ENCODE assay signal across 18 mouse cellular contexts in the genomic region with DNA sequence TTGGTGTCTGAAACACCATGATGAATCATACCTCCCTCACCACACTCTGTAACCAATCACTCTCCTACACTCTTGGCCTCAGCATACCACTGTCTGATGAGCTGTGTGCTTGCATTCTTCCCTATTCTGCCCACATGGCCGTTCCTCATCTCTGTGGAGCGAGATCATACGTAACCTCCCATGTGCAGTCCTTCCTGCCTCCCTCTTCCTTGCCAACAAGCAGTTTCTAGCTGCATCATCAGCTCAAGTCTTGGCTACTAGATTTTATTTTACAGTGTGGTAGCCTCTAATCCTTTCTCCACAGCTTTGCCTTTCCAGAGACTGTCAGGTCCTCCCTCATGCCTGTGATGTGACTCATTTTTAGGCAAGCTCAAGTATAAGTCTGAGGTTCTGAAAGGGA. TPM values are rescaled to one million over a fixed set of nuclear protein-coding genes. Genes with fewer than 3 reads are reported as not detected.
DNase-seq lines count a peak whose midpoint lies in the region; ATAC-seq and TF ChIP-seq lines count a peak whose summit lies in the region.
"Had no signal": no experiment of that assay in that cellular context is flagged by ENCODE, and none has a peak within 500 bp of the region (broad histone marks: within the 10 kb centered on the region; RNA-seq: fewer than 3 reads in every experiment).

No protein-coding gene starts in this region.

- intact Hi-C loops in left cerebral cortex, adult 2 months (cut with DNase I), result no loop called here
- intact Hi-C loops in left cerebral cortex, postnatal 4 days (cut with DNase I), result no loop called here

- H3K27ac ChIP-seq in left cerebral cortex, adult 2 months, result 0 out of 2 replicates have a peak overlapping the region, but pooled peaks have one; percentile 18
- H3K27ac ChIP-seq: heart, embryonic 13.5 days; hindbrain, embryonic 10.5 days; liver, embryonic 13.5 days had no signal

- no peak for TF ChIP-seq CTCF in left cerebral cortex, adult 2 months (IDR thresholded peaks at IDR 0.05)

- ATAC-seq in granulocyte monocyte progenitor cell, adult 5-6 weeks (replicated peaks; ENCODE audit: poor library complexity, severe bottlenecking), result peak; percentile 40
- ATAC-seq: intestine, postnatal 0 days had no signal

- peak; percentile 16 for DNase-seq in gastrocnemius, adult 18-20 months (ENCODE audit: low spot score)
- no peak for DNase-seq in gastrocnemius, postnatal 4 days (ENCODE audit: low spot score in 2 of 2)
- peak in 1 of 2 experiments; percentile 17 for DNase-seq in left cerebral cortex, adult 2 months (ENCODE audit: extremely low spot score in 1 of 2, low spot score in 2 of 2)
- DNase-seq in left cerebral cortex, postnatal 4 days, result no peak
- peak; percentile 85 for DNase-seq in 416B (ENCODE audit: low read depth)
- no peak for DNase-seq in cerebellum, postnatal 36 days
- DNase-seq in ovary, postnatal 36 days (ENCODE audit: low spot score), result no peak
- DNase-seq: cerebellum, adult 2 months; embryo, embryonic 11 days; kidney, postnatal 14 days; liver, embryonic 13.5 days; lung, postnatal 14 days; midbrain, embryonic 14.5 days; thymus, adult 18-20 months had no signal

- no peak overlapping the region for H3K4me3 ChIP-seq in left cerebral cortex, adult 2 months
- H3K4me3 ChIP-seq: heart, embryonic 13.5 days; hindbrain, embryonic 10.5 days; liver, embryonic 13.5 days had no signal

RNA-seq across cellular contexts. Expression of a gene that starts 15.4 kb away (rescaled TPM):
- total RNA-seq in gastrocnemius, adult 18-20 months (2021), result 1 to 10 TPM in 1 of 2 experiments, under 1 TPM in 1; 0.40 to 1.5 TPM
- total RNA-seq in gastrocnemius, postnatal 4 days (2021), result 1 to 10 TPM; 5.9 to 8.8 TPM
- total RNA-seq in left cerebral cortex, adult 2 months (2021), result under 1 TPM in 1 of 2 experiments, not detected in 1; 0.14 TPM
- under 1 TPM; 0.54 to 0.60 TPM for total RNA-seq in left cerebral cortex, postnatal 4 days (2021)
- 1.1 and 3.3 TPM in 2 replicates for total RNA-seq in granulocyte monocyte progenitor cell, adult 5-6 weeks (2014; fragmentation: Nextera tagmentation)
- 2.0 and 2.1 TPM in 2 replicates for total RNA-seq in granulocyte monocyte progenitor cell, adult 5-6 weeks (2017)

RNA-seq across cellular contexts. Expression of a gene that starts 20.6 kb away (rescaled TPM):
- total RNA-seq in gastrocnemius, adult 18-20 months (2021), result not detected
- total RNA-seq in gastrocnemius, postnatal 4 days (2021), result under 1 TPM; 0.05 to 0.17 TPM
- total RNA-seq in left cerebral cortex, adult 2 months (2021), result not detected
- total RNA-seq in left cerebral cortex, postnatal 4 days (2021), result not detected
- total RNA-seq in granulocyte monocyte progenitor cell, adult 5-6 weeks (2014; fragmentation: Nextera tagmentation), result 2.8 TPM in 1 of 2 replicates, not detected in the other
- 0.82 and 1.6 TPM in 2 replicates for total RNA-seq in granulocyte monocyte progenitor cell, adult 5-6 weeks (2017)

Comparison
In these comparisons a context has a peak if more than half of its experiments do, and no peak if none do; other contexts are left out.
1. DNase-seq: peak in gastrocnemius, adult 18-20 months (single experiment) and 416B (single experiment); none in gastrocnemius, postnatal 4 days (0 of 2), left cerebral cortex, postnatal 4 days (single experiment), cerebellum, postnatal 36 days (0 of 2) and ovary, postnatal 36 days (single experiment).